Mouse (Mus musculus) ES-E14 (cell line): ENCODE measurements around the gene Cerk.

Source experiments
- CHD2 ChIP-seq: IDR thresholded peaks from 2 replicates; pipeline ENCODE4 v1.6.1; 2014; ENCODE audit warnings: mild to moderate bottlenecking, low read depth, low read length, inconsistent platforms
- HCFC1 ChIP-seq: IDR thresholded peaks from 2 replicates; pipeline ENCODE4 v1.6.1; 2012; ENCODE audit warnings: low read length, inconsistent platforms, borderline replicate concordance; ENCODE audit not compliant: insufficient read depth
- MAFK ChIP-seq: IDR thresholded peaks from 2 replicates; pipeline ENCODE4 v1.6.1; 2014; ENCODE audit warnings: mild to moderate bottlenecking, low read depth, low read length, inconsistent platforms; ENCODE audit not compliant: insufficient read depth
- ZC3H11A ChIP-seq: IDR thresholded peaks from 2 replicates; pipeline ENCODE4 v1.6.1; 2012; ENCODE audit warnings: low read depth, mild to moderate bottlenecking, inconsistent platforms, low read length, borderline replicate concordance
- ZNF384 ChIP-seq: IDR thresholded peaks from 2 replicates; pipeline ENCODE4 v1.6.1; 2012; ENCODE audit warnings: low read depth, low read length, inconsistent platforms

DNA sequence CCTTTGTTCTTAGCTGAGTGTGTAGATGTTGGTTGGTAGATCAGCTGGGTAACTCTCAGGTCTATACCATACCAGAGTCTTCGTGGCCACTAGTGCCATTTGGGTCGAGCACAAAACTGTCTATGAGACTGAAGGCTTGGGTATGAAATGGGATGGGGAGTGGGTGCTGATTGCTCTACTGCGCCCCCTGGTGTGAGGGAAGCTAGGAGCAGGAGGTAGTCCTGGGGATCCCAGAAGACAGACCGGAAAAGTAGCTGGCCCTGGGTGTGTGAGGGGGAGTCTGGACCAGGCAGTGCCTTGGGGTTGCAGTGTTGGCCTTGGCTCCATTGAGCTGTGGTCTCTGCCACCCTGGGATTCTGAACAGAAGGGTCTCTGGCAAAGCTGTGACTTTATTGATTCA is 48.3 kb downstream of the Cerk start:
- TF ChIP-seq ZC3H11A (no peak), CHD2 (no peak), ZNF384 (no peak), HCFC1 (no peak), MAFK (no peak)
